Mouse (Mus musculus) G1E (cell line): ENCODE measurements at regions not wholly inside any gene's neighbourhood (a gene's known extent, or its start where the extent isn't known, plus 50 kb on each side); places are given as distances from the start of the nearest gene placed in this dataset.

Source experiments
- ATAC-seq: 2 replicates; pipeline ENCODE4 v1.8.0; 2016; ENCODE audit warnings: mild to moderate bottlenecking; ENCODE audit not compliant: insufficient number of reproducible peaks, poor library complexity, low FRiP score, severe bottlenecking; ENCODE audit errors: extremely low read depth
- DNase-seq: peaks from one replicate; pipeline ENCODE4 v3.0.0; 2012; ENCODE audit warnings: low spot score
- H3K27me3 ChIP-seq: 2 replicates; pipeline ENCODE4 v1.6.1; 2012; ENCODE audit warnings: mild to moderate bottlenecking, low read length, inconsistent platforms; ENCODE audit not compliant: insufficient read depth
- H3K36me3 ChIP-seq: replicated peaks from 2 replicates; pipeline ENCODE3; 2012; ENCODE audit warnings: mild to moderate bottlenecking, inconsistent platforms
- H3K4me1 ChIP-seq: 2 replicates; pipeline ENCODE4 v1.6.1; 2012; ENCODE audit warnings: low read depth, low read length, inconsistent platforms, mixed read lengths; ENCODE audit not compliant: insufficient read depth
- H3K4me3 ChIP-seq: 2 replicates; pipeline ENCODE4 v1.5.1; 2012; ENCODE audit warnings: low read depth, mild to moderate bottlenecking, inconsistent platforms, low read length, moderate library complexity, mixed read lengths
- H3K9me3 ChIP-seq: replicated peaks from 2 replicates; pipeline ENCODE4 v1.6.1; 2012; ENCODE audit warnings: inconsistent platforms
- CTCF ChIP-seq: IDR thresholded peaks from 2 replicates; pipeline ENCODE4 v1.5.1; 2012; ENCODE audit warnings: low read depth, low read length, inconsistent platforms, mixed read lengths
- GATA1 ChIP-seq: IDR thresholded peaks from 2 replicates; pipeline ENCODE4 v1.6.1; 2012; ENCODE audit warnings: borderline replicate concordance, low read length, inconsistent platforms, mixed read lengths
- GATA2 ChIP-seq: IDR thresholded peaks from 2 replicates; pipeline ENCODE4 v1.6.1; 2012; ENCODE audit warnings: low read depth, low read length, inconsistent platforms, borderline replicate concordance
- POLR2AphosphoS5 ChIP-seq: IDR thresholded peaks from 2 replicates; pipeline ENCODE4 v1.6.1; 2012; ENCODE audit warnings: low read depth, low read length, inconsistent platforms; ENCODE audit not compliant: insufficient replicate concordance
- TAL1 ChIP-seq: conservative IDR thresholded peaks from 2 replicates; pipeline ENCODE4 v1.6.1; 2012; ENCODE audit warnings: low read depth, low read length, inconsistent platforms, mixed read lengths

DNA sequence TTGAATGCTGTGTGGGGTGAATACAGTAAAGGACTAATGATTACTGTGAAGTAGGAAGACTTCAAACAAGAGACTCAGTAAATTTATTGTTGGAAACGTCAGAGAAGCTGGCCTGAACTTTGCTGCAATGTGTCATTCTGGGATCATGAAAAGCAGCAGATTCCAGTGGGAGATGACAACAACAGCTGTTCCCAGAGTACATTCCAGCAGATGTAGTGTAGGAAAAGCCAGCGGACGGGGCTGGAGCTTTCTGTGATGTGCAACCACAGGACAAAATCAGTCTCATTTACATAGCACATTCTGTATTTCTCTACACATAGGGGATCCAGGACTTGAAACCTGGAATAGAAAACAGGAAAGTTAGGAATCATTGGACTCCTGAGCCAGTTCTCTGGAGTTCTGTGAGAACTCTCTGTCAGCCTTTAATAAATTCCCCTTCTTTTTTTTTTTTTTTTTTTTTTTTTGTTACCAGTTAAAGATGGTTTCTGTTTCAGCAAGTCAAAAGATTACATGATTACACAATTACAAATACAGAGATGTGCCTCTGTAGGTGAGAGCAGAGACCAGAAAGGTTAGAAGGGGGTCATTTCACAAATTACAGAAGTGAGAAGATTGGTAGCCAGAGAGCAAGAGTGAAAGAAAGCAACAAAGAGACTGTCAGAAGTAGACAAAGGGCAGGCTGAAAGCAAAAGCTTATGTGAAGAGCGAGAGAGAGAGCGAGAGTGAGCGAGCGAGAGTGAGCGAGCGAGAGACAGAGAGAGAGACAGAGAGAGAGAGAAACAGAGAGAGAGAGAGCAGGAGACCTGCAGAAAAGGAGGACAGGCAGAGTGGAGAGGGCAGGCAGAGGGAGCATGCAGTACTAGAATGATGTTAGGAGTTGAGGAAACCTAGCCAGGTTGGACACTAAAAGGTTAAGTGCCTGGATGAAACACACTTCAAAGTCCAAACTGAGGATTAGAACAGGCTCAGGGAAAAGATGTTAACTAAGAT is 118.0 kb upstream of the Il6 start:
- Histone ChIP-seq H3K4me3 (no peak overlapping the region), H3K9me3 (no peaks in the 10 kb centered on the region), H3K36me3 (no peaks in the 10 kb centered on the region), H3K27me3 (peaks cover 8% of the 10 kb centered on the region), H3K4me1 (no peaks in the 10 kb centered on the region)
- DNase-seq, result no peak
- ATAC-seq, result no peak
- TF ChIP-seq GATA2 (no peak), TAL1 (no peak)

DNA sequence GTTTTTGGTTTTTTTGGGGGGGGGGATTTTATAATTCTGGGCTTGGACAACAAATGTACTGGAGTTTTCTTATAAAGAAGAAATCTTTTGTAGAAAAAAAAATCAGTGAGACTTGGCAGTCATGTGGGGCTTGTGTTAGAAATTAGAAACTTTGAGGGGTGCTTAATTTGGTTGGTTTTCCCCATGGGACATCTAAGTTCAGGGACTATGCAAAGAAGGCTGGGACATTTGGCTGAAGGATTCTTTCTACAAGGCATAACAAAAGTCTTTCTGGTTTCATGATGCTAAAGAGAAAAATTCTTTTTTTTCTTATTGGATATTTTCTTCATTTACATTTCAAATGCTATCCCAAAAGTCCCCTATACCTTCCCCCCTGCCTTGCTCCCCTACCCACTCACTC is 115.3 kb upstream of the Il6 start:
- no peak overlapping the region for H3K4me3 ChIP-seq
- ATAC-seq (no peak), DNase-seq (no peak)
- no peaks in the 10 kb centered on the region for H3K9me3 ChIP-seq
- no peaks in the 10 kb centered on the region for H3K36me3 ChIP-seq
- H3K27me3 ChIP-seq, result peaks cover 5% of the 10 kb centered on the region
- TF ChIP-seq GATA2 (no peak), GATA1 (no peak), POLR2AphosphoS5 (no peak), TAL1 (no peak), CTCF (no peak)
- no peaks in the 10 kb centered on the region for H3K4me1 ChIP-seq

DNA sequence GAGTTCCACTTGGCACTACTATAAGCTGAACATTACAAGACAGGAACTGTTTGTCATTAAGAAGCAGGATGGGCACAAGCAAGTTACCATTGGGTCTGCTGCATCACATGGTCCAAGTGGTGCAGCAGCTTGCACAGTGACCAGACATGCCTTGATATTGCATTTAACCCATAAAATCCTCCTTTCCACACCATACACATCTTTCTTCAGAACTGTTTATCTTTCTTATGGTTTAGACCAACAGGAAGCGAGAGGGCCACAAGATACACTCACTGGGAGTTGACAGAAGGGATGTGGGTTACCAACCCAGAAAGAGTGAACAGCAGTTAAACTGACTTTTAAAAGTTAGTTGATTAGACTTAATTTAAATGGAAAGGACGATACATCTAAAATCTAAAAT is 111.2 kb upstream of the Il6 start:
- Histone ChIP-seq H3K9me3 (no peaks in the 10 kb centered on the region), H3K27me3 (no peaks in the 10 kb centered on the region; the same call in 1 of the 2 replicates), H3K4me1 (no peaks in the 10 kb centered on the region), H3K4me3 (no peak overlapping the region), H3K36me3 (no peaks in the 10 kb centered on the region)
- DNase-seq (no peak), ATAC-seq (no peak)
- TF ChIP-seq GATA1 (no peak), CTCF (no peak), POLR2AphosphoS5 (no peak), TAL1 (no peak), GATA2 (no peak)

DNA sequence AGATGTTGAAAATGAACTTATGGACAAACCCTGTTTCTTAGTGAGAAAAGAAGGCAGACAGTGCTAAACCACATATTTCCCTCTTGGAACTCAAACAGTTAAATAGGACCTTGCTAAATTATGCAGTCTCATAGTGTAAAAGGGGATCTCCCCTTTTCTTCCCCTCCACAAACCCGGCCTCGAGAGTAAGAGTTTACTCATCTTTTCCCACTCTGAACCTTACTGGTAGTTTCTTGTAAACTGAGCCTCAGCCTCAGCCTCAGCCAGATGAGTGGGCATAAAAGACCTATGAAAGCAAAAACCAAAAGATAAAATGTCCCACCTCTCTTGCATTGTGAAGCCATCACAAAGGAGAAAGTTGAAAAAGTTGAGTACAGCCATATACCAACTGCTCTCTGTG is 92.6 kb upstream of the Il6 start:
- DNase-seq, result no peak
- H3K9me3 ChIP-seq, result no peaks in the 10 kb centered on the region
- no peak for ATAC-seq
- no peak overlapping the region for H3K4me3 ChIP-seq
- TF ChIP-seq TAL1 (no peak), CTCF (no peak), GATA2 (no peak), GATA1 (no peak), POLR2AphosphoS5 (no peak)
- H3K4me1 ChIP-seq, result no peaks in the 10 kb centered on the region
- H3K36me3 ChIP-seq, result no peaks in the 10 kb centered on the region
- peaks cover 2% of the 10 kb centered on the region; the same call in 1 of the 2 replicates for H3K27me3 ChIP-seq

DNA sequence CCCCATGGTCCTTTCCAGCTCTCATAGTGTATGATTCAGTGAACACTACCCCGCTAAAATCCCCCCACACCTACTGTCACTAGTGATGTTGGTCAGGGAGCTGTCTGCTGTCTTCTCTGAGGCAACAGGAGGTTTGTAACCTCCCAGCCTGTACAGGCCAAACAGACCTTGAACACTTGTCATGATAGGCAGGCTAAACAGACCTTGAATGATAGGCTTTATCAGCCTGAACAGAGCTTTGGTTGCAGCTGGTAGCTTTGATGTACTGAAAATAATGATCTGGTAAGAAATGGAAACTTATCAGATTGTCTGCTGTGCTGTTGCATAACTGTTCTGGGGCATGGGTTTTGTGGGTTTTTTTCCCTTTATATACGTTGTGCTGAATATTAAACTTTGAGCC is 87.4 kb upstream of the Il6 start:
- H3K4me3 ChIP-seq, result no peak overlapping the region
- no peaks in the 10 kb centered on the region for H3K27me3 ChIP-seq
- no peaks in the 10 kb centered on the region for H3K9me3 ChIP-seq
- DNase-seq (no peak), ATAC-seq (no peak)
- no peaks in the 10 kb centered on the region for H3K4me1 ChIP-seq
- no peaks in the 10 kb centered on the region for H3K36me3 ChIP-seq
- no peak for TF ChIP-seq TAL1
- TF ChIP-seq GATA2, result no peak
- TF ChIP-seq GATA1, result no peak
- TF ChIP-seq POLR2AphosphoS5, result no peak
- TF ChIP-seq CTCF, result no peak

DNA sequence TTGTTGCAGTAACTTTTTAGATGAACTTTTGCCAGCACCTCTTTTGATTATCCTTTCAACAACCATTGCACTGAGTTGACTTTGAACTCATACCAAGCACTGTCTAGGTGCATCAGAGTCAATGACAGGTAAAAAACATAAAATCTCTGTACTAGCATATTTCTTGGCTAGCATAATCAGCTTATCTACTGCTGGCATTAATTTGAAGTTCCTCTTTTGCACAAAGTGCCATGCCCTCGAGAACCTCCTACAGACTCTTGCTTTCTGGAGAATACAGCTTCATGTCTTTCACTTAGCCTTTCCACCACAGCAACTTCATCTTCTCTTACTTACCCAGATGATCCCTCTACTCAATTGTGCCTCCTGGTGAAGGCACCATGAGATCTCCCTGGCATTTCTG is 85.3 kb upstream of the Il6 start:
- no peak for DNase-seq
- Histone ChIP-seq H3K4me1 (no peaks in the 10 kb centered on the region), H3K36me3 (no peaks in the 10 kb centered on the region), H3K4me3 (no peak overlapping the region), H3K9me3 (no peaks in the 10 kb centered on the region), H3K27me3 (no peaks in the 10 kb centered on the region)
- TF ChIP-seq GATA2 (no peak), TAL1 (no peak), POLR2AphosphoS5 (no peak), CTCF (no peak), GATA1 (no peak)
- ATAC-seq, result no peak
